Mouse (Mus musculus) spleen, embryonic (tissue): Measurements from ENCODE around the gene Scn5a.

Source experiments
- CTCF ChIA-PET: fragments of 350-600 bp; sonication (Branson Sonifier 250); formaldehyde crosslinking; loops from one replicate; lab custom pipeline; 2022; lab: Charles Lee

Scn5a gene

DNA sequence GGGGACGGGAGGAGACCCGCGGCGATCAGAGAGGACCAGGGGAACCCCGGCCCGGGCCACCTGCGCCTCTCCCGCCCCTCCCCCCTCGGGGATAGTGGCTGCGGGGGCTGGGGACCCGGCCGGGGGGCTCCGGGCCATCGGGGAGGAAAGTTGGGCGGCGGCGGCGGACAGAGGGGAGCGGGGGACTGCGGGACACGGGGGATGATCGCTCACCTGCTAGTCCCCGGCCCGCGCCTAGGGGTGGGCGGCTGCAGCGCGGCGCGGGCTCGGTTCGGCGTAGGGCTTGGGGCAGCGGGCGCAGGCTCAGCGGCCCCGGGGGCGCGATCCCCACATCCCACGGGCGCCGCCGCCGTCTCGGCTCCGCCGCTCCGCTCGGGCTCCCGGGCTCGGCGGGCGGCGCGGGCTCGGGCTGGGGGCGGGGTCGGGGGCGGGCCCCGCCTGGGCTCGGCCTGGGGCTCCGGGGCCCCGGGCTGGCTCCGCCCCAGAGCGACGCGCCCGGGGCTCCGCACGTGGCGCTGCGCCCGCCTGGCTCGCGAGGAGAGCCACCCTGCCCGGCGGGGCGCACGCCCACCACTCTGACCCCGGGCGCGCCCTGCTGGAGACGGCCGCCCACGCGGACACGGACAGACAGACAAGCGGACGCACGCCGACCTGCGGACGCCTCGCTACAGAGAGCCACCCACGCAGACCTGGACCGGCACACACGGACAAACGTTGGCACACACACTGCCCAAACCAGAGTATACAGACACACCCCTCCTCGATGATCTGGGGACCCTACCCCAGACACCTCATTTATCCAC, at the start of gene Scn5a:
Scn5a (minus strand) TSS at position 381 of the 803 bp plus-strand sequence.
- CTCF ChIA-PET = no interaction called here

DNA sequence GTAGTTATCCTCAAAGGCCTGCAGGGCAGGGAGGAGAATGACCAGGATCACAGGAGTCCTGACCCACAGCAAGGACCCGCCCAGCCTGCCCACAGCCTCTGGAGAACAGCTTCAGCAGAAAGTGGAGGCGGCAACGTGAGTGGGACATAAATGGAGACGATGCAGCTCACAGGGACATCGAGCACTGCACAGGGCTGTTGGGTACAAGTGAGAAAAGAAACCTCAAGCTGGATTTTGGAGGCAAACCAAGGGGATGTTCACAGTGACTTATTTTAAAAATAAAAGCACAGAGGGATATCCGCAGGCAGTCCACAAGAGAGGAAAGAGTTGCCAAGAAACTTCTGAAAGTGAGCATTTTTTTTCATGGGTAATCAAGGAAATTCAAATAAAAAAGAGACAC, 48.4 kb upstream of the Scn5a start:
- CTCF ChIA-PET = no interaction called here

DNA sequence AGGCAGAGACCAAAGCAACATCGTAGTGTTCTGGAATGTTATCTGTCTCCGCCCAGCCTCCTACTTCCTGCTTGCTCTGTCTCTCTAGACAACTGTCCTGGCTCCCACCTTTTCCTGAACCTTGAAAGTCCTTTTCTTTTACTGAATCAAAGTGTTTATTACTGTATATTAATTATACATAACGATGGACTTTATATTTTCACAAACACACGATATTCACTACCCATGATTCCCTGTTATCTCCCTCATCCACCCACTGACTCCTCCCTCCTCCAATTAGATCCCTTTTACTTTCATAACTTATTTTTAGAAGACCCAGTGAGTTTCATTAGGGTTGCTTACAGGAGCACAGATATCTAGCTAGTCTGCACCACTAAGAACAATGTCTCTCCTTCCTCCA, 45.3 kb upstream of the Scn5a start:
- CTCF ChIA-PET = no interaction called here

DNA sequence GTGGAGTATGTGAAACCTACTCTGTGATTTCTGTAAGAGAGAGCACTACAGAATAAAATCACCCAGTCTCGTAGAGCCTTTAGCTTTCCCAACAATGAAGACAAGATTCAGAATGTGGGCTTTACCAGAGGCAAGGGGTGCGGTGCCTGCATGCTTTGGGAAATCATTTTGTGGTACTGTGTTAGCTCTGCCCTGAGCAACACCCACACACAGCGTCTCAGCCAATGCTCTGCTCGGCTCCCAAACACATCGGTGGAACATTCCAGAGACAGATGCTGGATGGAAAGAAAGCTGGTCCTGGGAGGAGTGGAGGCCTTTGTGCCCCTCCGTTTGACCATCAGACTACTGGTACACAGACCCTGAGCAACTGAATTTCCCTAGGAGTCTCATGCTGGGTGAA, 36.0 kb upstream of the Scn5a start:
- CTCF ChIA-PET = no interaction called here

DNA sequence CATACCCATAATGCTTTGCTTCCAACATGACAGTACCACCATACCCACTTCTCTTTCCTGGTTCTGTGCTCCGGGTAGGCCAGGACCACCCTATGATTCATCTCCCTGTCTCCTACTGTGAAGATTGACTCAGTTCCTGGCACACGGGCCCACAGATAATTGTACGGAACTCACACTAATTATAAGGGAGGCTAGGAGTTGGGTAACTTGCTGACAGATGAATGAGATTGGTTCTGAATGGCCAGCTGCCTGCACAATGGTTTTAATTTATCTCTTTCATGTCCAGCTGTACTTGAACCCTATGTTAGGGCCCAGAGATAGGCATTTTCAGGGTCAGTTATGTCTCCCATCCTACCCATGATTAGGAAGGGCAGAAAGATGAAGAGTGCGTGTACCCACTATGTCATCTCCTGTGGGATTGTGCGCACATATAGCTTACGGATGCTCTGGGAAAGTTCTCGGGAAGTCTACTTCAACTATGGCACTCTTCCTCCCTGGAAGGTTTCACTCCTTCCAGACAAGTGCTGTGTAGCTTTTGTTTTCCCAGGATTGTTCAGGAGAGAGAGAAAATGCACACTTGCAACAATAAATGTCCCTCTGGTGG, 31.8 kb upstream of the Scn5a start:
- CTCF ChIA-PET = no interaction called here

DNA sequence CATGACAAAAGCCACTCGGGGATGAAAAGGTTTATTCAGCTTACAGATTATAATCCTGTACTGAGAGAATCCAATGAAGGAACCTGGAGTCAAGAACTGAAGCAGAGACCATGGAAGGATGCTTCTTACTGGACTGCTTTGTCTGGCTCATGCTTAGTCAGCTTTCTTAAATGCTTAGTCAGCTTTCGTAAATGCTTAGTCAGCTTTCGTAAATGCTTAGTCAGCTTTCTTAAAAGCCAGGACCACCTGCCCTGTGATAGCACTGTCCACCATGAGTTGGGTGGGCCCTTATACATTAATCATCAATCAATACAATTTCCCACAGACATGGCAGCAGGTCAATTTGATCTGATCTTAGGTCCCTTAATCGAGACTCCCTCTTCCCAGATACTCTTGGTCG, 28.1 kb upstream of the Scn5a start:
- CTCF ChIA-PET = no interaction called here

DNA sequence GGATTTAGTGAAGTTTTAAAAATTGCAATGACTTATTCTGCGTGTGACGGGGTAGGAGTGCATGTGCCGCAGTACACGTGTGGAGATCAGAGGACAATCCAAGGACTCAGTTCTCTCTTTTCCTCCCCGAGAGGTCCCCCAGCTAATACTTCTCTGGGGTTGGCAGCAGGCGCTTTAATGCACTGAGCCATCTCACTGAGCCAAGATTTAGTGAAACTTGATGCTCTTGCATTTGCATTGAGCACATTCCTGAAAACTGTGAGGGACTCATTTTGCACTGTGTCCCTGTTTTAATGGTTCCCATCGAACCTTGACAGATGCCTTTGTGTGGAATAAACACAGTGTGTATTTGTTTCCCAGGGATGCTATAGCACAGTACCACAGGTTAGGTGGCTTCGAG, 25.8 kb upstream of the Scn5a start:
- CTCF ChIA-PET = no interaction called here

DNA sequence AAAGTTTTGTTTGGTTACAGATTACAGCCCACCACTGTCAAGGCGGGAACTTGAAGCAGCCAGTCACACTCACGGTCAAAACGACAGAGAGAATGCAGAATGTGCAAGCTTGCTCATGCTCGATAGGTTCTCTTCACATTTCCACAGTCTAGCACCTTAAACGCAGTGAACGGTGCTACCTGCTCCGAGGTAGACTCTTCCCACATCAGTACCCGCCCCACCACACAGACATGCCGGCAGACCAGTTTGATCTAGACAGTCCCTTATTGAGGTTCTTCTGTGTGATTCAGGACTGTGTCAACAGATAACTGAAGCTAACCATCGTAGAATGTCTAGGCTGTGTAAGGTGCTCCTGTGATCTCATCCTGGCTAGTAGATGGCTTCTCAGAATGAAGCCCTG, 19.7 kb upstream of the Scn5a start:
- CTCF ChIA-PET = no interaction called here

DNA sequence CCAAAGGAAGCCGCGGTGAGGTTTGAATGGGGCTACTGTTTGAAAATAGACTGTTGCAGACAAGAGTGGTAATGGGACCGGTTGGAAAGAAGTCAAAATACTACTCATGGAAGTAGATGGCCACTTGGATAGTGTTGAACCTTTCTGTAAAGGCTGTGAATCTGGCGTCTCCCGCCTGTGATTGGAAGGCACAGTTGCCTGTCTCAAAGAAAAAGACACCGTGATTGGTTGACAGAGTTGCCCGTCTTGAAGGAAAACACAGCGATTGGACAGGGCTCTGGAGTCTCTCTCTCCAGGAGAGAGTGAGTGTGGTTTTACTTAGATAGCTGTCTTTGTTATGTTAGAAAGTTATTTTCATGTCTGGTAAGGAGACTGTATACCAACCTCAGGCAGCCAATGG, 18.5 kb upstream of the Scn5a start:
- CTCF ChIA-PET = no interaction called here

DNA sequence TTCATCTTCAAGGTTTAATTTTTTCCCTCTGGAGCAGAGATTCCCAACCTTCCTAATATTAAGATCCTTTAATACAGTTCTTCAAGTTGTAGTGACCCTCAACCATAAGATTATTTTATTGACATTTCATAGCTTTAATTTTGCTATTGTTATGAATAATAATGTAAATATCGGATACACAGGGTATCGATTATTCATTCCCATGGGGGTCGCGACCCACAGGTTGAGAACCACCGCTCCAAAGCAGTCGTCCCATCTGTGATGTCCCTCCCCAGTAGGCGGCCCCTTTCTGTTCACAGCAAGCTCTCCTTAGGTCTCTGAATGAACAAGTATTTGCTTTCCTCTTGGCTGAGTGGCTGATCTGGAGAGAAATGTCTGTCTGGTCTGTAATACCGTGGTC, 10.8 kb upstream of the Scn5a start:
- CTCF ChIA-PET = no interaction called here

DNA sequence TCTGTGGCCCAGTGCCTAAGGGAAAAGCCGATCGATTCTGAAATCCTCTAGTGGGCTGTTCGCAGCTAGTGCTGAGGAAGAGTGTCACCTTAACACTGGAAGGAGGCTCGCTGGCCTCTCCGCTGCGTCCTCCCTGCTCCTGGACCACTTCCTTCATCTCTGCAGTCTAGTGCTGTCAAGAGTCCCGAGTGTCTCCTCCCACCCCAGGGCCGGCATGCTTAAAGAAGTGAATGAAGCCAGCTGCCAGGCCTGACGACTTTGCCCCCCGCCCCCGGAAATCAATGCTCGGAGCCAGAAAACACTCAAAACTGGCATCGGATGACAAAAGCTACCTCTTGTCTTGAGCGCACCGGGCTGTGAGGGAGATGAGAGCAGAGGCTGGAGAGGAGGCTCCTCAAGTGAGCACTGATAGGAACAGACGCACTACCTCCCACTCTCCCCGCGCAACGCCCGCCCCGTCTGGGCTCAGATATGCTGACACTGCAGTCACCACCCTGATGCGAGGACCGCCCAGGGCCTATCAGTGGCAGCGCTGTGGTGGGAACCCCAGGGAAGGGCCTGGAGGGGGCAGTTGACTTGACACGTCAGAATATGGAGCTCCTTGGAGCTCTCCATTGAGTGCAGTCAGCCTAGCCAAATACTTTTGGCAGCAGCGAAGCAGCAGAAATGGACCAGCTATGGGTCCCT, 10.1 kb upstream of the Scn5a start:
- CTCF ChIA-PET = no interaction called here

DNA sequence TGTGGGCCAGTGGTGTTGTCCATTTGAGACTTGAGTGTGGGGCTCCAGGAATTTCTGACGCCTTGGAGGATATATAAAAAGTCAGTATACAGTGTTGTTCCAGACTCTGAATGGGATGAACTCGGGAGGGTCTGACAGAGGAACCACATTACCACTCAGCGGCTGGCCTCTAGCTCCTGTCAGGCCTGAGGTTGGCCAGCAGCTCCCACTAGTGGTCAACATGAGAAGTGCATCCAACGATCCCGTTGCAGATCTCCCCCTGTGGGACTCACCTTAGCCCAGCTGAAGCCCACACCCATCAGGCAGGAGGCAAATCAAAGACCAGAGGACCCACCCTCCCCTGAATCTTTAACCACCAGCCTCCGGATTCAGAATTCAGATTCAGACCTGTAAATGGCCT, 1.9 kb upstream of the Scn5a start:
- CTCF ChIA-PET = no interaction called here

DNA sequence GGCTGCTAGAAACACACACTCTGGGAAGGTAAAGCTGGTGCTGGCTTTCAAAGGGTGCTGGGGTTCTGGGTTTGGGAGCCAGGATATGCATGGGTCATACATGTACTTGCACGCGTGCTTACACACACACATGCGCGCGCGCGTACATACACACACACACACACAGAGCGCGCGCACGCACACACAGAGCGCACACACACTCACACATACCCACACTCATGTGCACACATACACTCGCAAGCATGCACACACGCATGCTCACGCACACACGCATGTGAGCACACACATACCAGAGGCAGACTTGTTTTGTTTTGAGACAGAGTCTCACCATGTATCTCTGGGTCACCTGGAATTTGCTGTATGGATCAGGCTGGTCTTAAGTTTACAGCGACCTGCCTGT, 1.4 kb upstream of the Scn5a start:
- CTCF ChIA-PET = no interaction called here

DNA sequence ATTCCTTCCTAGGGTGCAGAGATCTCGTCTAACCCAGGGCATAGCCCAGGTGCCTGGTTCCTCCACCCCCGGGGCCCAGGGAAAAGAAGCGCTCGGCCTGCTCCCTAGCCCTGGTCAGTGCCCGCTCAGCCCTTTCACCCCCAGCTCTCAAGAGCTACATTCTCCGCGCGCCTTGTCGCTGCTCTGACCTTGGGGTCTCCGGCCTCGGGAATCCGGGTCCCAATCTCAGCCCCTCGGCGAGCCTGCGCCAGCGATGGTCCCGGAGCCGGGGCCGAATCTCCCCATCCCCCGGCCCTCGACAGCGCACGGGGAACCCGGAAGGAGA, 543 bp downstream of the Scn5a start:
- CTCF ChIA-PET = no interaction called here

DNA sequence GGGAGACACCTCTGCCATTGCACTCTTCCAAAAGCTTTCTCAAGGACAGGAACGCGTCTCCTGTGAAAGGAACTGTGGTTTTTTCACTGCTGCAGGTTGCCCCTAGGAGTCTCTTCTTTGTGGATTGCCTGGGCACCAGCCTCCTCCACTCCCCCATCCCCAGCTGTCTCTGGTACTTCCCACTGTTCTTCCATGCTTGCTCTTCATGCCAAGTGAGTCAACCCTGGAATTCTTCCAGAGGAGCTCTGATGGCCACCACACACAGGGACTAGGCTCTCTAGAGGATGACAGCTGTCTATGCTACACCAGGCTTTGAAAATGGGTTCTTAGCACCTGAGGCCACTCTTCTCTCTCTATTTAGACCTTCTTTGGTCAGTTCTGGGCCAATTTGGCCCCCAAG, 1.8 kb downstream of the Scn5a start:
- CTCF ChIA-PET = no interaction called here

DNA sequence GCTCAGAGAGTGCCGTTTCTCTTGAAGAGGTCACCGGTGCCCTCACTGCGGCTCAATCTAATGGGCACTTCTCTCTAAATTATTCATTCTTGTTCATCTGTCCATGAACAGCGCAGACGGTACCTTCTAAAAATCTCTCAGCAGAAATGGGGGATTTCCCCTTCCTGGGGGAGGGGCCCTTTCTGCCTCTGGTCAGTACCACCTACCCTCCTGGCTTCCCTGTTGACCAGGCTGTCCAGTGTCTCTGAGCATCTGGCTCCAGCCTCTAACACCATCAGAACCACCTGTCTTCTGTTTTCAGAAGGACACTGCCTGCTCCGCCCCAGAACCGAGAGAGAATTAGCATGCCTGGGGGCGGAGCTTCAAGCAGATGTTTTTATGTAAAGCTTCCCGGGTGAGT, 3.1 kb downstream of the Scn5a start:
- CTCF ChIA-PET = no interaction called here

DNA sequence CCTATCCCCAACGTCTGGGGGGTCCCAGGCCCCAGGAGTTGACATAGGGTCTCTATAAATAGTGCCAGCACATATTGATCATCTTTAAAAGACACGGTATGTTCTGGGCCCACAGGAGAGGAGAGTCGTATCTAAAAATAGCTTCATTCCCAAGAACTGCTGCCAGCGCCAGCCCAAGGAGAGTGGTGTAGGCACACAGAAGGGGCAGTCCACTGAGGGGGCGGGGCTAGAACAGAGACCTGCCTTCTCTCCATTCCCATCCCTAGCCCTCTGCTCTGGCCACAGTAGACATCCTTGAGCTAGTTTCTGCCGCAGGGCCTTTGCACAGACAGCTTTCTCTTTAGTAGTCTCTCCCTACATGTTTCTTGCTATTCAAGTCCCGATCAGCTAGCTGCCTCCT, 4.5 kb downstream of the Scn5a start:
- CTCF ChIA-PET = no interaction called here

DNA sequence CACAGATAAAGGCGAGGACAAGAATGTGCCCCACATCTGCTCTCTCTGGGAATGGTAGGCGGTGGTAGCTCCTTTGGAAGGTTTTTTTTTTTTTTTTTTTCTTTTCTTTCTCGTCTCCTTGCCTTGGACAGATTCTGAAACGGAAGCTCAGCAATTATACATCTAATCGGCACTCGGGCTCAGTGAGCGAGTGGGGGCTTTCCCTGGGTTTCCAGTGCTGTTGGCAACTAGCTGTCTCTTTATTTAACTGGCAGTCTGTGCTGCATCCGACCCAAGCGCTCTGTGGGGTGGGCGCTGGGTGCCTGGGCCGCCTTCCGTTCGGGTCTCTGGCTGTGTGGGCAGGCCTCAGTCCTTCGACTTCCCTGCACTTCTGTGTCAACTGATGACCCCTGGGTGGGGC, 5.8 kb downstream of the Scn5a start:
- CTCF ChIA-PET = no interaction called here

DNA sequence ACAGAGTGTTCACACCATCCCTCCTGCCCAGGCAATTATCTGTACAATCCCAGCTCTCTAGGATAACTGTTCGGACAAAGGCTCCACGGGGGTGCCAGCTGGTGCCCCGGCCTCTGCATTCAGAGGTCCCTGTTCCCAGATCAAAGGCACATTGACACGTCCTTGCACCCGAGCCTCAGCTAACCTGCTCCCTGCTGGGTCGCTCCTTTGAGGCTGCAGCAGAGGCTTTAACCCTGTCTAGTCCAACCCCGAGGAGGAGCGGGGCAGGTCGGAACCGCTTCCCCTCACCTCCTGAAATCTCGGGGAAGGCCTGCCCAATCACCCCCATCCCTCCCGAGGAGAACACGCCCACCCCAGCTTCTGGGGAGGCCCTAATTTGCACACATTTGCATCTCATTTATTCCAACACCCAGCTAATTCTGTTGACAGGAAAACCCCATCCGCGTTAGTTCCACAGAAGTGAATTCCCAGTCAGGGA, 7.4 kb downstream of the Scn5a start:
- CTCF ChIA-PET = no interaction called here

DNA sequence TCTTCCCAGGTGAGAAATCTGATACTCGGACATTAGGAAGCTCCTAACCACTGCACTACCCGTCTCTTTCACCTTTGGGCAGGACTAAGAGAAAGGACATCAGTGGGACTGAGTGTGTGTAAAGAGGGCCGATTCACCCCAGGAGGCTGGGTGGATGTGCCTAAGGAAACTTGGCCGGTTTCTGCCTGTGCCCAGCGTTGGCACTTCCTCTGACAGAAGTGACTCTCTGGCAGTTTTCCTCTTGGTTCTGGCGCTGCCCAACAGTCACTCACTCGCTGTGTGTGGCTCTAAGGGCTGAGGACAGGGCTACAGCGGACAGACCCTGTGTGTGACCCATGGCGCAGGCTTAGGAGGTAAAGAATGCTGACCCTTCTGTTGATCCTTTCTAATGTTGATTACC, 8.2 kb downstream of the Scn5a start:
- CTCF ChIA-PET = no interaction called here

DNA sequence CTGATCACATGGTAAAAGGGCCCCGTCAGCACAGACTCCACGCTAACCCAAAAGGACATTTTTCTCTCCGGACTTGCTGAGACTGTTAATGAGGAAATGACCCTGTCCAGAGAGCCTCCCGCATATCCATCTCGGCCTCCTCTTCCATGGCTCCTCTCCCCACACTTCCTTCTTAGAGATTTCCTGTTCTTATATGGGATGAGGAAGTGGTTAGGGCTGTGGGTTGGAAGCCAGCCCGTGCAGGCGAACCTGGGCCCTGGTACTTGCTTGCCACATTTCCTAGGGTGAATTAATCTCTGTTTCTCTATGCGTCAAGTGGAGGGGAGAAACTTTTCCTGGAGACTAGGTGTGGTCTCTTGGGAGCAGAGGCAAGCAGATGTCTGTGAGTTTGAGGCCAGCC, 10.1 kb downstream of the Scn5a start:
- CTCF ChIA-PET = no interaction called here

DNA sequence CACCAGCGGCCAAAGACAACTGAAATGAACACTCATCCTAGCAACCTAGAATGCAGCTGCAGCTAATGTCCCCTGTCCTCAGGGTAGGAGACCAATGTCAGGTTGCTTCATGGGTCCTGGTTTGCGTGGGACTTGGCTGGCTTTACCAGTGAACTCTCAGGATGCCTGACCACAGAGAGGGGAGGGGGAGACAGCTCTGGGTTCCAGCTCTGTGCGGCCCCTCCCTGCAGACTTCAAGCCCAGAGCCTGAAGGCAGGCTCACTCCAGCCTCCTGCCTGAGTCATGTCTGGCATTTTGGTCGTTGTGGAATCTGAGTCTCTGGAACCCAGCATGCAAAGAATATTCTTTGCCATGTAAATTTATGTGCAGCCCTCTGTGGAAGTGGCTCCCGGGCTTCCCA, 11.0 kb downstream of the Scn5a start:
- CTCF ChIA-PET = no interaction called here

DNA sequence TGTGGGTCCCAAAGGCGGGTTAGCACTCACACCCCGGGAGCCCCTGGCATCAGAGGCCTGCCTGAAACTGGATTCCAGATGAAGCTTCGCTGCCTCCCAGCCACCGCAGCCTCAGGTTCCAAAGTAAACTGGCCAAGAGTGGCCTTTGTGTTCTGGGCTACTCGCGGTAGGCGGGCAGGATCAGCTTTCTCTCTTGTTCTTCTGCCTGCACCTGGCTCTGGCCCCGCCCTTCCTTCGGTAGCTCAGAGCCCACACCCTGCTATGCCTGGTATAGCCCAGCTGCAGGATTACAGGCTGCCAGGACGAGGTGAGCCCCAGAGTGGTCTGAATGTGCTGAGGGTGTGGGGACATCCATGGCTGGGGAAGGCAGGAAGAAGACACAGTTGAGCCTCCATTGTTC, 12.6 kb downstream of the Scn5a start:
- CTCF ChIA-PET = no interaction called here
